ENCODE assay signal across 26 mouse cellular contexts in the genomic region with DNA sequence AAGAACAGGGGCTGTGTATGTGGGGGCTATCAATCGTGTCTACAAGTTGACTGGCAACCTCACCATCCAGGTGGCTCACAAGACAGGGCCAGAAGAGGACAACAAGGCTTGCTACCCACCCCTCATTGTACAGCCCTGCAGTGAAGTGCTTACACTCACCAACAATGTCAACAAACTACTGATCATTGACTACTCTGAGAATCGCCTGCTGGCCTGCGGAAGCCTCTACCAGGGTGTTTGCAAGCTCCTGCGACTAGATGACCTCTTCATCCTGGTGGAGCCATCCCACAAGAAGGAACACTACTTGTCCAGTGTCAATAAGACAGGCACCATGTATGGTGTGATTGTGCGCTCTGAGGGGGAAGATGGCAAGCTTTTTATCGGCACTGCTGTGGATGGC.
"Had no signal": no experiment of that assay in that cellular context is flagged by ENCODE, and none has a peak within 500 bp of the region (broad histone marks: within the 10 kb centered on the region; RNA-seq: fewer than 3 reads in every experiment).

No protein-coding gene starts in this region.

- H3K36me3 ChIP-seq: liver, embryonic 15.5 days had no signal

- H3K27ac ChIP-seq: hindbrain, embryonic 10.5 days; hindbrain, embryonic 12.5 days; hindbrain, embryonic 15.5 days; hindbrain, postnatal 0 days; kidney, embryonic 15.5 days; kidney, postnatal 0 days; limb, embryonic 10.5 days; limb, embryonic 12.5 days; liver, embryonic 13.5 days; liver, embryonic 15.5 days had no signal

- DNase-seq: gastrocnemius, postnatal 14 days; gastrocnemius, postnatal 36 days; heart, postnatal 10 days; heart, postnatal 4 days; kidney, adult 11 months; kidney, adult 2 months; kidney, adult 9 months; kidney, postnatal 14 days; kidney, postnatal 36 days; layer of hippocampus, adult 9-11 months; liver; liver, embryonic 13.5 days; liver, postnatal 0 days had no signal

- H3K4me3 ChIP-seq: heart, embryonic 12.5 days; hindbrain, embryonic 10.5 days; hindbrain, embryonic 12.5 days; hindbrain, embryonic 15.5 days; kidney, embryonic 15.5 days; left cerebral cortex, adult 2 months; limb, embryonic 10.5 days; limb, embryonic 12.5 days; liver, embryonic 13.5 days; liver, embryonic 15.5 days had no signal

- ATAC-seq: hindbrain, postnatal 0 days; intestine, embryonic 16.5 days; liver, postnatal 0 days had no signal

- H3K4me1 ChIP-seq: limb, embryonic 12.5 days had no signal

- H3K27me3 ChIP-seq: heart, embryonic 12.5 days; hindbrain, embryonic 12.5 days; hindbrain, embryonic 15.5 days; kidney, embryonic 15.5 days; limb, embryonic 12.5 days; liver, embryonic 13.5 days; liver, embryonic 15.5 days had no signal

- H3K9me3 ChIP-seq: heart, embryonic 12.5 days; hindbrain, embryonic 10.5 days; hindbrain, embryonic 12.5 days; hindbrain, embryonic 15.5 days; kidney, embryonic 15.5 days; limb, embryonic 10.5 days; limb, embryonic 12.5 days; liver, embryonic 13.5 days; liver, embryonic 15.5 days had no signal

- H3K9ac ChIP-seq: heart, embryonic 12.5 days; hindbrain, embryonic 12.5 days; hindbrain, embryonic 15.5 days; kidney, embryonic 15.5 days; limb, embryonic 12.5 days; liver, embryonic 13.5 days; liver, embryonic 15.5 days; liver, postnatal 0 days had no signal

- H3K4me2 ChIP-seq: heart, embryonic 12.5 days; hindbrain, embryonic 12.5 days; hindbrain, embryonic 15.5 days; kidney, embryonic 15.5 days; limb, embryonic 12.5 days; liver, embryonic 11.5 days; liver, embryonic 13.5 days; liver, embryonic 15.5 days had no signal
